Mouse (Mus musculus): ENCODE data around the gene Ifitm5.

- TF ChIP-seq POLR2A (IDR thresholded peaks at IDR 0.05; ENCODE audit: low read depth, low read length) (no peak), CTCF (conservative IDR thresholded peaks at IDR 0.05; ENCODE audit: insufficient read depth, insufficient read length, low read depth, low read length) (no peak)
Observed at GRCm38 (mm10) chr7:140946980-140947379, 3.1 kb downstream of the Ifitm5 start.

All from kidney, adult 2 months (tissue).